Mouse (Mus musculus) E14TG2a.4 (cell line): ENCODE data around the gene Syn3.

Experiments used
- CTCF ChIP-seq: conservative IDR thresholded peaks from 2 replicates; pipeline ENCODE4 v1.5.1; 2014; ENCODE audit warnings: low read length
- POU5F1 ChIP-seq: IDR thresholded peaks from 2 replicates; pipeline ENCODE4 v1.6.1; 2014; ENCODE audit warnings: low read length, borderline replicate concordance

DNA sequence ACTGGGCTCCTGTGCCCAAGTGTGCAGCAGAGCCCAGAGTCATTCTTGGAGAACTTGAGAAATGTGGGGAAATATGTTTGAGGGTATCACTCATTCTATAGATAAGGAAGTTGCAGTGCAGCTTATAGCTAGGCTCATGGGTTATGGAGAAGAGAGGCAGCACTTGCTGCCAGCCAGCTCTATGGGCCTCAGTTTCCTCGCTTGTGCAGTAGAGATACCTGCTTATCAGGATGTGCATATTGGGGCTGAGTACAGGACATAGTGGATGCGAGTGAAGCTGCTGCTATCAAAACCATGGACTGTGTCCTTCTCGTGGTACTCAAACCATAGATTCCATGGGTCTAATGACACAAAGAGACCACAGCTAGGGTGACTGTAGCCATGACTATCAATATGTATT lies 146.2 kb downstream of the Syn3 start:
- TF ChIP-seq CTCF (no peak), POU5F1 (no peak)
